Mouse (Mus musculus) kidney, adult 2 months (tissue): Measurements from ENCODE around the gene Nr1d1.

ENCODE experiments used
- CTCF ChIP-seq: fragments of 200-500 bp; conservative IDR thresholded peaks from 2 replicates; pipeline ENCODE4 v1.5.1; 2011; ENCODE audit warnings: low read depth, mild to moderate bottlenecking, control low read depth, low read length, moderate library complexity, mixed read lengths; ENCODE audit not compliant: insufficient read depth, insufficient read length
- POLR2A ChIP-seq: fragments of 200-500 bp; IDR thresholded peaks from one replicate; pipeline ENCODE4 v1.6.1; 2011; ENCODE audit warnings: low read depth, low read length, control low read depth

- TF ChIP-seq CTCF (no peak), POLR2A (no peak)
Observed at GRCm38 (mm10) chr11:98781851-98782512, 6.8 kb upstream of the Nr1d1 start.
